Mouse (Mus musculus): ENCODE data around the gene Zbtb16.

GRCm38 (mm10) chr9:48716549-48716948 is 119.5 kb downstream of the Zbtb16 start:
- no peak for TF ChIP-seq CTCF (IDR thresholded peaks at IDR 0.05; ENCODE audit: low read depth)
- no peak for TF ChIP-seq EP300 (IDR thresholded peaks at IDR 0.05; ENCODE audit: low read depth)
